Mouse (Mus musculus): Measurements from ENCODE around the gene 1700029J07Rik.

The 1700029J07Rik gene

GRCm38 (mm10) chr8:45975126-45975836, at the start of gene 1700029J07Rik, which contains the start of gene Ufsp2:
Gene 1700029J07Rik (minus strand): TSS chr8:45975252.
Gene Ufsp2 (plus strand): TSS chr8:45975528.
- in situ Hi-C loops (cut with MboI; ENCODE audit: low sequenced_read_pairs): no loop called here

- in situ Hi-C loops (cut with MboI; ENCODE audit: low sequenced_read_pairs): no loop called here
These were observed 49.3 kb upstream of the 1700029J07Rik start for GRCm38 (mm10) chr8:46024392-46024791.

GRCm38 (mm10) chr8:46022758-46023157, 47.7 kb upstream of the 1700029J07Rik start:
- in situ Hi-C loops (cut with MboI; ENCODE audit: low sequenced_read_pairs): no loop called here

- in situ Hi-C loops (cut with MboI; ENCODE audit: low sequenced_read_pairs): no loop called here
These were observed 47.2 kb upstream of the 1700029J07Rik start for GRCm38 (mm10) chr8:46022203-46022602.

GRCm38 (mm10) chr8:46010746-46011680, 36.0 kb upstream of the 1700029J07Rik start:
- in situ Hi-C loops (cut with MboI; ENCODE audit: low sequenced_read_pairs): no loop called here

- in situ Hi-C loops (cut with MboI; ENCODE audit: low sequenced_read_pairs): no loop called here
These were observed 35.3 kb upstream of the 1700029J07Rik start for GRCm38 (mm10) chr8:46010306-46010705.

DNA sequence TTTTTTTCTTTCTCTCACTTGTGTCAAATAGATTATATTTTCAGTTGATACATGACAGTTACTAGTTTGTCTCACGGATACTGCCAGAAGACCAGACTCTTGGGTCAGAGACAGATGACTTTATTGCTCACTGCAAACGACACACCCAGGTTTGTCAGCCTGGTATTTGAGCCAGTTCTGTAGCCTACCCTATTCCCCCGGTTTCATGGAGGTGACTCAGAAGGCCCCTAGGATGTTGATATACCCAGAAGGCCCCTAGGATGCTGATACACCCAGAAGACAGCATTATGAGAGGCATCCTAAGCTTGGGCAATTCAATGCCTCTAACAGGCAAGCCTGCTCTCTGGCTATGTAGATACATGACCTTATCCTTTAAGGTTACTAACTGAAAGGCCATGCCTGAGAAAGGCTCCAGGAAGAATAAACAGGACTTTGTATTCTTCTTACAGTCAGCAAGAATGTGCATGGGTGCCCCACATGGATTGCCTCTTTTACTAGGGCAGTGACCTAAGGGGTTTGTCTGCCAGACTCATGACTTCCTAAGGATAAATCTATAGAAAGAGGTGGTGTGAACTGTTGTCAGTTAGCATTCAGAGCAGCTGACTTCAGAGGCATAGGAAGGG, 32.1 kb upstream of the 1700029J07Rik start:
- in situ Hi-C loops (cut with MboI; ENCODE audit: low sequenced_read_pairs): no loop called here

GRCm38 (mm10) chr8:46005596-46005995, 30.5 kb upstream of the 1700029J07Rik start, which contains the start of gene Ankrd37:
Gene Ankrd37 (minus strand): TSS chr8:46005707.
- in situ Hi-C loops (cut with MboI; ENCODE audit: low sequenced_read_pairs): no loop called here

DNA sequence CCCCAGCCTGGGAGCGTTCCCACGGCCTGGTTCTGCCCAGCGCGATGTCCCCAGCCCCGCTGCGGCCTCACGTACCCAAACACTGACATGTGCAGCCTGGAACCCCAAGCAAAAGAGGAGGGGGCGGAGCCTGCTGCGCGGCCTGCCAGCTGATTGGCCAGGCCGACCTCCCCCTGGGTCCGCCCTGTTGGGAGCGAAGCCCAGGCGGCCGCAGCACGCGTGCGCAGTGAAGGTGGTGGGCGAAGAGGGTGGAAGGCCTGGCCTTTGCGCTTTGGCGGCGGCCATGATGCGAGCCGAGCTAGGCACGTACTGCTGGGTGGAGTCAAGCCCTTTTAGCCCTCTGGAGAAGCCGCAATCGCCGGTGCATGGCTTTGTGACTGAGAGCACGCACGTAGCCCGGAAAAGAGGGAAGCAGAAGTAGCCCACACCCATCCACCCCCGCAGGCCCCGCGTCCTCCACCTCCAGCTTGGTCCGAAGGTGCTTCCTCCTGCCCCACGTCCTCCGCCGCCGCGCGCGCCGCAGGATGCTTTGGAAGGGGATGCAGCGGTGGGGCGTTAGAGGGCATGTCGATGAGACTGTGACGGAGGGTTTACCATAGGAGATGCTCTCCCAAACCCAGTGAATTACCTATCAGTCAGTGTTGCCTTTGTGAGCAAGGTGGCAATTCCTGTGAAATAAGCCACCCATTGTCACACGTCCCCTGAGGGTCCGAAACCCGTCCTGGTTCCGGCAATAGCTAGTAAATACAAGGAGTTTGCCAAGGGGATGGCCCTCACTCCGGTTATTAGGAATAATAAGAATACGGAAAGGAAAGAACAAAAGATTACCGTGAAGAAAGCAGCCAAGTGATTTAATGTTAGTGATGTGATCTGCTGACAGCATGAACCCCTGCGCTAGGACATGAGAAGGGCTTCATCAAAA, 25.0 kb upstream of the 1700029J07Rik start:
- in situ Hi-C loops (cut with MboI; ENCODE audit: low sequenced_read_pairs): no loop called here

GRCm38 (mm10) chr8:45999138-45999783, 24.2 kb upstream of the 1700029J07Rik start, which contains the start of gene Lrp2bp:
Gene Lrp2bp (plus strand): TSS chr8:45999303.
- in situ Hi-C loops (cut with MboI; ENCODE audit: low sequenced_read_pairs): no loop called here

GRCm38 (mm10) chr8:45998228-45998627, 23.2 kb upstream of the 1700029J07Rik start:
- in situ Hi-C loops (cut with MboI; ENCODE audit: low sequenced_read_pairs): no loop called here

DNA sequence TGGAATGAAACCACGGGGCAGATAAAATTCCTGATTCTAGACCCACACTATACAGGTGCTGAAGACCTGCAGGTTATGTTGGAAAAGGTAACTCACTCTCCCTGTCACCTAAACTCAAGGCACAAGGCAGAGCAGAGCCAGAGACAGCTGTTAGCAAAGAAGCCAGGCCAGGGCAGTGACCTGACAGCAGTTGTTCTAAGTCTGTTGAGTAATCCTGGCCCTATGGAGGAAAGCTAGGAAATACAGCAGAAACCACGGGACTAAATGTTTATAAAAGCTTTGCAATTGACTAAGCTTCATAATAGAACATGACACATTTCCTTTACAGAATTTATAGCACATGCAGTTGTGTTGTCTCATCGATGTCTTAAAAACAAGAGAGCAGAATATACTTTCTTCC, 20.5 kb upstream of the 1700029J07Rik start:
- in situ Hi-C loops (cut with MboI; ENCODE audit: low sequenced_read_pairs): no loop called here

- in situ Hi-C loops (cut with MboI; ENCODE audit: low sequenced_read_pairs): no loop called here
These were observed 19.1 kb upstream of the 1700029J07Rik start for GRCm38 (mm10) chr8:45994111-45994510.

DNA sequence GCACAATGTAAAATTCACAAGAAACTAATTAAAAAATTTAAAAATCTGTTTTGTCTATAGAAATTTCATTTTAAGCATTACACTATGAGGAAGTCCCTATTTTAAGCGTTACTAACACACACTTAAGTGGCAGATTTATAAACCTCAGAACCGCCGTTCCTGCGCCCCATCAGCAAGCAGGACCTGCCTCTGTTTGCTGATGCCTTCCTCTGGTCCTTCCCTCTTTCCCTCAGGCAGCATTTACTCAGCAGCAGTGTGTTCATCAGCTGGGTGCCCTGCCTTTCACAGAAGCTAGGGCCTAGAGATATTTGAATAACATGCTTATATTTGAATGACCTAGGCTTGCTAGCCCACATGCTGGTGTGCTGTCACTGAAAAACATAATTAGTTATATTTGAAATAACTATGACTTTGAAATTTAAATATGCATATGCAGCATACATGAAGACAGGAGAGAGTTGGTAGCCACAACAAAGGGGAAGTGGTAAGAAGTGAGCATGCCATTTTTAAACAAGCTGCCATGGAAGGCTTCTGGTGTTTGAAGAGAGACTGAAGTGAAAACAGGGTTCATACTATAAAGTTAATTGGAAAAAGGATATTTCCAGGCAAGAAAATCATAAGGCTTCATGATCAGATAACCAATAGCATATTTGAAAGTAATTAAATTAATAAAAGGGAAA, 15.7 kb upstream of the 1700029J07Rik start:
- in situ Hi-C loops (cut with MboI; ENCODE audit: low sequenced_read_pairs): no loop called here

DNA sequence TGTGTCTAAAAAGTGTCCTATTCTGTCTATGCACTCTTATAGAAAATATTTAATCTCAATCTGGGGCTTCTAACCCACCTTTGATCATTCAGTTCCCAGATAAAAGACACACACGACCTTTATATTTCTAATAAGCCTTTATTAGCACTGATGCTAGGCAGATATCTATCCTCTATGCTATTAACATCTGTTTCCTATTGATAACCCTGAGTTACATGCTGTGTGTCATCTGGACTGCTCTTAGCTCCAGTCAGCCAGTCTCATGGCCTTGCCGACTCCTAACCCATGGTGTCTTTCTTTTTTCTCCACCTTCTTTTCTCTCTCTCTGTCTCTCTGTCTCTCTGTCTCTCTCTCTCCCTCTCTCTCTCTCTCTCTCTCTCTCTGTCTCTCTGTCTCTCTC, 13.1 kb upstream of the 1700029J07Rik start:
- in situ Hi-C loops (cut with MboI; ENCODE audit: low sequenced_read_pairs): no loop called here

GRCm38 (mm10) chr8:45986665-45987064, 11.6 kb upstream of the 1700029J07Rik start:
- in situ Hi-C loops (cut with MboI; ENCODE audit: low sequenced_read_pairs): no loop called here

DNA sequence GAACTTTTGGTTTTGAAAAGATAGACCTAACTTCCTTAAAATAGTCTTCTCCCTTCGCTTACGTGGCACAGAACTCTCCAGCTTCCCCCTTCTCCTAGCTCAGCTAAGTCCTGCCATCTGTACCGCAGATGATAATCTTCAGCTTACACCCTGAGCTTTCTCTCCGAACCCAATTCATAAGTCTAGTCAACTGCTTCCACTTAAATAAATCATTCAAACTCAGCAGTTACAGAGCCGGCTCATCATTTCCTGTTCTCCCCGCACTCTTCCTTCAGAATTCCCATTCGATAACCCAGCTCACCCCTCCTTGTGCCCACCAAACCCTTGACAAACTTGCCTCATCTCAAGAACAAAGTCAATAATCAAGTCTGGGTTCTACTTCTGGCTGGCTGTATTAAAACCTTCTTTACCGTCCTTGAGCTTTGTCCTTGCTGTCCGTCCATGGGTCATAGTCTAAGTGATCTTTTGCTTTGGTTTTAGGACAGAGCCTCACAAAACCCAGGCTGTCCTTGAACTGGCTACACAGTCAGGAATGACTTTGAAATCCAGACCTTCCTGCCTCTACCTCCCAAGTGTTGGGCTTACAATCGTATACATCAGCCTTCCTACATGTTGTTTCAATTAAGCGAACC, 901 bp upstream of the 1700029J07Rik start:
- in situ Hi-C loops (cut with MboI; ENCODE audit: low sequenced_read_pairs): no loop called here

- in situ Hi-C loops (cut with MboI; ENCODE audit: low sequenced_read_pairs): no loop called here
These were observed 1.0 kb downstream of the 1700029J07Rik start for GRCm38 (mm10) chr8:45973988-45974505.

Data from CH12F3 (cell line).